Mouse (Mus musculus): ENCODE measurements around the gene Fam71e2. TPM values are rescaled to one million over a fixed set of nuclear protein-coding genes. Genes with fewer than 3 reads are reported as not detected.

The Fam71e2 gene
- polyA plus RNA-seq, 1 experiment from 2014 or later, result not detected

- H3K27ac ChIP-seq (replicated peaks; ENCODE audit: low read depth, low read length), result no peak overlapping the region
- DNase-seq (no peak), ATAC-seq (ENCODE audit: low FRiP score, low TSS enrichment) (no peak)
- H3K4me1 ChIP-seq (ENCODE audit: control insufficient read depth, insufficient read depth, low read length), result no peaks in the 10 kb centered on the region
- no peak overlapping the region for H3K4me3 ChIP-seq (replicated peaks; ENCODE audit: low read depth, low read length)
- H3K27me3 ChIP-seq (ENCODE audit: control insufficient read depth, insufficient read depth, low read length), result no peaks in the 10 kb centered on the region
- H3K36me3 ChIP-seq (ENCODE audit: control insufficient read depth, insufficient read depth, low read length), result no peaks in the 10 kb centered on the region
- WGBS, result 82% methylated on average over 5 of the region's 5 CpGs
- no peak overlapping the region for H3K4me2 ChIP-seq (ENCODE audit: low read length)
- no peak overlapping the region for H3K9ac ChIP-seq (replicated peaks; ENCODE audit: low read length)
- no peaks in the 10 kb centered on the region for H3K9me3 ChIP-seq (ENCODE audit: control insufficient read depth, low read length)
Observed at GRCm38 (mm10) chr7:4731090-4731489, 40.0 kb downstream of the Fam71e2 start.

GRCm38 (mm10) chr7:4725169-4725568 is 45.9 kb downstream of the Fam71e2 start, which contains the start of gene Tmem150b:
Gene Tmem150b, minus strand, starts transcription at chr7:4725249.
- Histone ChIP-seq H3K27ac (replicated peaks; ENCODE audit: low read depth, low read length) (no peak within 1 kb of the TSS), H3K36me3 (ENCODE audit: control insufficient read depth, insufficient read depth, low read length) (no peaks in the 10 kb centered on the region), H3K27me3 (ENCODE audit: control insufficient read depth, insufficient read depth, low read length) (no peaks in the 10 kb centered on the region), H3K9ac (replicated peaks; ENCODE audit: low read length) (no peak within 1 kb of the TSS), H3K4me1 (ENCODE audit: control insufficient read depth, insufficient read depth, low read length) (no peaks in the 10 kb centered on the region), H3K4me3 (replicated peaks; ENCODE audit: low read depth, low read length) (no peak within 1 kb of the TSS), H3K4me2 (ENCODE audit: low read length) (no peak within 1 kb of the TSS), H3K9me3 (ENCODE audit: control insufficient read depth, low read length) (no peaks in the 10 kb centered on the region)
- WGBS, result 90% methylated on average over 7 of the region's 7 CpGs
- no peak for DNase-seq
- ATAC-seq (ENCODE audit: low FRiP score, low TSS enrichment), result no peak

- Histone ChIP-seq H3K9ac (replicated peaks; ENCODE audit: low read length) (no peak overlapping the region), H3K9me3 (ENCODE audit: control insufficient read depth, low read length) (no peaks in the 10 kb centered on the region), H3K36me3 (ENCODE audit: control insufficient read depth, insufficient read depth, low read length) (no peaks in the 10 kb centered on the region), H3K4me1 (ENCODE audit: control insufficient read depth, insufficient read depth, low read length) (no peaks in the 10 kb centered on the region), H3K27ac (replicated peaks; ENCODE audit: low read depth, low read length) (no peak overlapping the region), H3K27me3 (ENCODE audit: control insufficient read depth, insufficient read depth, low read length) (no peaks in the 10 kb centered on the region), H3K4me2 (ENCODE audit: low read length) (no peak overlapping the region), H3K4me3 (replicated peaks; ENCODE audit: low read depth, low read length) (no peak overlapping the region)
- DNase-seq (no peak), ATAC-seq (ENCODE audit: low FRiP score, low TSS enrichment) (no peak)
- WGBS, result 83% methylated on average over 3 of the region's 3 CpGs
Observed at GRCm38 (mm10) chr7:4724359-4724758, 46.7 kb downstream of the Fam71e2 start.

GRCm38 (mm10) chr7:4723508-4723907 is 47.6 kb downstream of the Fam71e2 start:
- H3K36me3 ChIP-seq (ENCODE audit: control insufficient read depth, insufficient read depth, low read length), result no peaks in the 10 kb centered on the region
- H3K27me3 ChIP-seq (ENCODE audit: control insufficient read depth, insufficient read depth, low read length), result no peaks in the 10 kb centered on the region
- peak overlapping the region; percentile 51 for H3K4me2 ChIP-seq (ENCODE audit: low read length)
- no peaks in the 10 kb centered on the region for H3K9me3 ChIP-seq (ENCODE audit: control insufficient read depth, low read length)
- no peak overlapping the region for H3K27ac ChIP-seq (replicated peaks; ENCODE audit: low read depth, low read length)
- H3K4me3 ChIP-seq (replicated peaks; ENCODE audit: low read depth, low read length), result peak overlapping the region; percentile 18
- H3K9ac ChIP-seq (replicated peaks; ENCODE audit: low read length), result 0 out of 2 replicates have a peak overlapping the region, but pooled peaks have one; percentile 36
- ATAC-seq (ENCODE audit: low FRiP score, low TSS enrichment) (no peak), DNase-seq (peak; percentile 70)
- no peaks in the 10 kb centered on the region for H3K4me1 ChIP-seq (ENCODE audit: control insufficient read depth, insufficient read depth, low read length)
- WGBS, result 41% methylated on average over 12 of the region's 12 CpGs

- DNase-seq (no peak), ATAC-seq (ENCODE audit: low FRiP score, low TSS enrichment) (no peak)
- H3K4me3 ChIP-seq (replicated peaks; ENCODE audit: low read depth, low read length), result no peak overlapping the region
- H3K27ac ChIP-seq (replicated peaks; ENCODE audit: low read depth, low read length), result no peak overlapping the region
- no peak overlapping the region for H3K4me2 ChIP-seq (ENCODE audit: low read length)
- H3K36me3 ChIP-seq (ENCODE audit: control insufficient read depth, insufficient read depth, low read length), result peaks cover 36% of the 10 kb centered on the region
- no peak overlapping the region for H3K9ac ChIP-seq (replicated peaks; ENCODE audit: low read length)
- no peaks in the 10 kb centered on the region for H3K27me3 ChIP-seq (ENCODE audit: control insufficient read depth, insufficient read depth, low read length)
- WGBS, result 92% methylated on average over 3 of the region's 3 CpGs
- no peaks in the 10 kb centered on the region for H3K9me3 ChIP-seq (ENCODE audit: control insufficient read depth, low read length)
- H3K4me1 ChIP-seq (ENCODE audit: control insufficient read depth, insufficient read depth, low read length), result no peaks in the 10 kb centered on the region
Observed at GRCm38 (mm10) chr7:4719276-4719675, 51.8 kb downstream of the Fam71e2 start.

GRCm38 (mm10) chr7:4716955-4717354 is 54.1 kb downstream of the Fam71e2 start:
- no peak overlapping the region for H3K4me2 ChIP-seq (ENCODE audit: low read length)
- 77% methylated on average over 6 of the region's 6 CpGs for WGBS
- no peaks in the 10 kb centered on the region for H3K27me3 ChIP-seq (ENCODE audit: control insufficient read depth, insufficient read depth, low read length)
- H3K4me1 ChIP-seq (ENCODE audit: control insufficient read depth, insufficient read depth, low read length), result no peaks in the 10 kb centered on the region
- H3K36me3 ChIP-seq (ENCODE audit: control insufficient read depth, insufficient read depth, low read length), result peaks cover 60% of the 10 kb centered on the region
- no peak overlapping the region for H3K4me3 ChIP-seq (replicated peaks; ENCODE audit: low read depth, low read length)
- H3K27ac ChIP-seq (replicated peaks; ENCODE audit: low read depth, low read length), result no peak overlapping the region
- no peaks in the 10 kb centered on the region for H3K9me3 ChIP-seq (ENCODE audit: control insufficient read depth, low read length)
- no peak overlapping the region for H3K9ac ChIP-seq (replicated peaks; ENCODE audit: low read length)
- no peak for ATAC-seq (ENCODE audit: low FRiP score, low TSS enrichment)
- DNase-seq, result no peak

- H3K4me3 ChIP-seq (replicated peaks; ENCODE audit: low read depth, low read length), result no peak overlapping the region
- no peak overlapping the region for H3K4me2 ChIP-seq (ENCODE audit: low read length)
- H3K27me3 ChIP-seq (ENCODE audit: control insufficient read depth, insufficient read depth, low read length), result no peaks in the 10 kb centered on the region
- ATAC-seq (ENCODE audit: low FRiP score, low TSS enrichment), result no peak
- no peaks in the 10 kb centered on the region for H3K9me3 ChIP-seq (ENCODE audit: control insufficient read depth, low read length)
- H3K9ac ChIP-seq (replicated peaks; ENCODE audit: low read length), result no peak overlapping the region
- H3K36me3 ChIP-seq (ENCODE audit: control insufficient read depth, insufficient read depth, low read length), result peaks cover 98% of the 10 kb centered on the region
- no peak for DNase-seq
- WGBS, result 90% methylated on average over 3 of the region's 3 CpGs
- no peaks in the 10 kb centered on the region for H3K4me1 ChIP-seq (ENCODE audit: control insufficient read depth, insufficient read depth, low read length)
- H3K27ac ChIP-seq (replicated peaks; ENCODE audit: low read depth, low read length), result no peak overlapping the region
Observed at GRCm38 (mm10) chr7:4712594-4712993, 58.5 kb downstream of the Fam71e2 start.

GRCm38 (mm10) chr7:4705098-4705497 is 66.0 kb downstream of the Fam71e2 start:
- Histone ChIP-seq H3K27me3 (ENCODE audit: control insufficient read depth, insufficient read depth, low read length) (no peaks in the 10 kb centered on the region), H3K36me3 (ENCODE audit: control insufficient read depth, insufficient read depth, low read length) (peaks cover 94% of the 10 kb centered on the region), H3K4me1 (ENCODE audit: control insufficient read depth, insufficient read depth, low read length) (no peaks in the 10 kb centered on the region), H3K4me2 (ENCODE audit: low read length) (no peak overlapping the region), H3K27ac (replicated peaks; ENCODE audit: low read depth, low read length) (no peak overlapping the region), H3K9me3 (ENCODE audit: control insufficient read depth, low read length) (no peaks in the 10 kb centered on the region), H3K9ac (replicated peaks; ENCODE audit: low read length) (no peak overlapping the region), H3K4me3 (replicated peaks; ENCODE audit: low read depth, low read length) (no peak overlapping the region)
- WGBS, result 28% methylated on average over 18 of the region's 18 CpGs
- DNase-seq (peak; percentile 66), ATAC-seq (ENCODE audit: low FRiP score, low TSS enrichment) (no peak)
